Mouse (Mus musculus): ENCODE data around the gene Mien1.

The Mien1 gene

DNA sequence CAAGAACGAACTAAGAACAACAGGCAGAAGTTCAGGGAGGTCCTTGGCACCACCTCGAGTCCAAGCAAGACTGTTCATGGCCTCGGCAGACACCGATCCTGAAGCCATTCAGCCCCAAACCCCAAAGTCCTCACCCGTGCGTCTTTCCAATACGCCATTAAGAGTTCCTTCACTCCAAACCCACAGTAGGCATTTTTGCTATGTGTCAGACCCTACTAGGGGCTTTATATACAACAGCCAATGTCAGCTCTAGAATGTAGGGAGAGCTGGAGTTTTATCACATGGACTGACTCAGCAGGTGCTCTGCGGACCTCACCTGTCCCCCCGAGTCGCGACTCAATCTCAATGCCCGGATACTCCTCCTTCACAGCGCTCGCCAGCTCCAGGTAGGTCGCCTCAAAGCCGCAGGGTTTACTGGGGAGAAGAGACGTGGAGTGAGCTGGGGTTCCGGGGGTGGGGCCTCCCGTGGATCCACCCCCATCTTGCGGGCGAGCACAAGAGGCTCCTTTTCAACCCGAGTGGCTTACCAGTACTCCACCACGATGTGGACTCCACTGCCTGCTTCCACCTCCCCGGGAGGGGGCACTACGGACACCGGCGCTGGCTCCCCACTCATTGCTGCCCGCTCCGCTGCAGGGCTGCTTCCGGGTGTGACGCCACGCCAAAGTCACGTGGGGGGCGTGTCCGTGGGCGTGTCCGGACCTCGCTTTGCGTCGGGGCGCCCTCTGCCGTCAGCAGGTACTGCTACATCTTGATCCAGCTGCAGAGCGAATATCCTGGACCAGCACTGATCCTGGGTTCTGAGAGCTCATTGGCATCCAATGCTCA lies at the start of gene Mien1:
Gene Mien1 (minus strand): TSS at position 661 of the 828 bp plus-strand sequence.
- DNase-seq: peak; percentile 98

DNA sequence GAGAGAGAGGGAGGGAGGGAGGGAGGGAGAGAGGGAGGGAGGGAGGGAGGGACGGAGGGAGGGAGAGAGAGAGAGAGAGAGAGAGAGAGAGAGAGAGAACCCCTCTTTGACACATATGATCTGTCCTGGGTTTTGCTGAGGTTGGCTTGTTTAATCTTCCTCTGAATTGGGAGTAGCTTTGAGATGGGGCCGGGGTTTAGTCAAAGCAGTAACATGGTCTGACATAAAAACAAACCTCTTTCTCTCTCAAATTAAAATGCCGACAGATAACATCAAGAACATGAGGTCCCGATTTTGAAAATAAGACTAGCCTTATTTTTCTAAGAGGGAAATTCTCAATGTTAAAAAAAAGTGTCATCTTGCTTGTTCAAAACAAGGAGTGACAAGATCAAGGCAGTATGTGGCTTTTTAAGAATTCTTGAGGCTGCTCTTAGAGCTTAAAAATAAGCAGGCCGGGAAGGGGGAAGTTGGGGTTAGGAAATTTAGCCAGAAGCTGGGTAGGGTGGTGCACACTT lies 48.8 kb upstream of the Mien1 start:
- DNase-seq: no peak

DNA sequence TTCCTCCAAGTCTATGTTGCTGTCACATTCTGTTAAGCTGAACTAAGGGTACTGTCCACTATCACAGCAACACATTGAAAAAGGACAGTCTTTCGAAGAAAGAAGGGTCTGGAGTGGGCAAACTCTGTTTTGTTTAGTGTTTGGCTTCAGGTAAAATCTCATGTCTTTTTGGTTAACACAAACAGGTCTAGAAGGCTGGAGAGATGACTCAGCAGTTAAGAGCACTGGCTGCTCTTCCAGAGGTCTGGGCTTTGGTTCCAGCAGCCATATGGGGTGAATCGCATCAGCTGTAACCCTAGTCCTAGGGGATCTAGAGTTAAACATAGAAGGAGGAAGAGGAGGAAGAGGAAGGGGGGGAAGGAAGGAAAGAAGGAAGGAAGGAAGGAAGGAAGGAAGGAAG lies 47.0 kb upstream of the Mien1 start:
- DNase-seq: no peak

DNA sequence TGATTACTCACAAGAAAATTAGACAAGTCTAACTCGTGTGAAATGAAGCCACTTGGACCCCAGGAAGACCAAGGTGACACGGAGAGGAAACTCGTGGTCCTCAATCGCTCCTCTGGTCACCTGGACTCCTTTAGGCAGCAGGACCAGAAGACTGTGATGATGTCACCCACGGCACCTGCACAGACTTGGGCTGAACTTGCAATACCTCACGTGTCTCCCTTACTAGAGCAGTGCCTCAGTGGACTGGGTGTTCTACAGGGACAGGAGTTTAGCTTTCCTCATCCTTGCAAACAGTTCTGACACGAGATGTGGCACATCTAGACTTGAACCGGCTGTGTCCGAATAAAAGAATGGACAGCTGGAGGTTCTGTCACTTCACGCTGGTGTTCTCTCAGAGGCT lies 43.3 kb upstream of the Mien1 start:
- DNase-seq: no peak

DNA sequence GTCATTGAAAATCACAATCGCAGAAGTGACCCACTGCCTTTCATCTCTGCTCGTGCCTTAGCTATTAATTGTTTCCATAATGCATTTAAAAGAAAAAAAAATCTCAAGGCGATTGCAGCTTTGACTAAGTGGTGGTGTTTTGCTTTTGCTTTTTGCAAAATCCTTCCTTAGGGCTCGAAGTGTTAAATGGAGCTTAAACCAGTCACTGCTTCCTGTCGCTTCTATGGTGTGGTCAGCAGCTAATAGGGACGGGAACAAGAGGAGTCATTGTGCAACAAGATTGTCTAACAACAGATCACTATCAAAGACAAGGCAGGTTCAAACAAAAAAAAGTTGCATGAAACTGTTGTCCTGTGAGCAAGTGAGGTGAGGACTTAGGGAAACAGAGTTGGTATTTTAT lies 42.4 kb upstream of the Mien1 start:
- no peak for DNase-seq

DNA sequence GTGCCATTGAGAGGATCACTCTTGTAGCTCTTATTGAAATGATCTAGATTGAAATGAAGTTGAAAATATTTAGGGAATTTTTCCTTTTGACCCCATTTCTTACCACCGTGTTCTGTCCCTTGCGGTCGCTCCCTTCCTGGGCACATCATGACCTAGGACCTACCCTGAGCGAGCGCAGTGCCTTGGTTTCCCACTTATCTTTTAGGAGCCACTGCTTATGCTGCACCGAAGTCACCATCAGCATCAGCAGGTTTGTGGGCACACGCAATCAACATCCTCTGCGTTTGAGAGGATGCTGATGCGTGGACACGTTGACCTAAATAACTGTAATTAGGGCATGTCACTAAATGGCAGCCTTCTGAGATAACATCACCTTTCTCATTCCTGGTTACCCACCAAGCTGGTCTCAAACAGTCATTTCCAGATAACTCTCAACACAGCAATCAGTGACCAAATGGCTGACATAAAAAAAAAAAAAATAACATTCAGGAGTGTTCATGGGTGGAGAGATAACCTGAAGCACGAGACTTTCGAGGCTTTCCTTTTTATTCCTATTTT lies 41.2 kb upstream of the Mien1 start:
- no peak for DNase-seq

DNA sequence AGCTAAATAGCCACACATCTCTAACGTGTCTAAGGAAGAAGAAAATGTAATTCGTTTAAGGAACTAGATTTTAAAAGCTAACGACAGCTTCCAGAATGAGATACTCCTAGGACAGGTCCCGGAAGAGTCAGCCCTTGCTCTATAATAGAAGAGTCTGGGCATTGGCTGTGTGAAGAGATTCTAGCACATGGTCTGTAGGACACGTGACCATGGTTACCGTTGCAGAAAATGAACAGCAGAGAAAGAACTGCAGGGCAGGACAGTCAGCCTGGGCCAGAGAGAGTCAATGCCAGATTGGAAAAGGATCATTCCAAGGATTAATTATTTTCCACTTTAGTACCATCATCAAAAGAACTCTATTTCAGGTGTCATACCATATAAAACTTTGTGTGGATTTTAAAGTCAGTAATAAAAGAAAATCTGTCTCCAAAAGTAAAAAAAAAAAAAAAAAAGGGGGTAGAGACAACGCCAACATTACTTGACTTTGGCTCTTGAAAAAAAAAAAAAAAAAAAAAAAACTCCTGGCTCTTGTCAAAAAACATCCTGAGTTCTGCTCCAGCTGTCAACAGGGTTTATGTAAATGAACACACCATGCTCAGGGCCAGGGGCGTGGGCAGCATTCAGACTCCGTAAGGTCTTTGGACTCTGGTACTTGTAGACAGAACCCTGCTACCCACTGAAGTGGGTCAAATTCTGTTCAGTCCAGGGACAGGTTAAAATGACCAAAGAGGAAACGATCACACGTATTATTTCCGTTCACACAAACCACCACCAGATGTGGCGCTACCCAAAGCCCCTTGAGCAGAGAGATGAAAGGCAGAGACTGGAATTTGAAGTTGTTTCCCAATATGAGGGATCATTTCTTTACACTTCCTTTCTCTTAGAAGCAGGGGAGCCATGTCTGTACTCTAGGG lies 40.5 kb upstream of the Mien1 start:
- no peak for DNase-seq

DNA sequence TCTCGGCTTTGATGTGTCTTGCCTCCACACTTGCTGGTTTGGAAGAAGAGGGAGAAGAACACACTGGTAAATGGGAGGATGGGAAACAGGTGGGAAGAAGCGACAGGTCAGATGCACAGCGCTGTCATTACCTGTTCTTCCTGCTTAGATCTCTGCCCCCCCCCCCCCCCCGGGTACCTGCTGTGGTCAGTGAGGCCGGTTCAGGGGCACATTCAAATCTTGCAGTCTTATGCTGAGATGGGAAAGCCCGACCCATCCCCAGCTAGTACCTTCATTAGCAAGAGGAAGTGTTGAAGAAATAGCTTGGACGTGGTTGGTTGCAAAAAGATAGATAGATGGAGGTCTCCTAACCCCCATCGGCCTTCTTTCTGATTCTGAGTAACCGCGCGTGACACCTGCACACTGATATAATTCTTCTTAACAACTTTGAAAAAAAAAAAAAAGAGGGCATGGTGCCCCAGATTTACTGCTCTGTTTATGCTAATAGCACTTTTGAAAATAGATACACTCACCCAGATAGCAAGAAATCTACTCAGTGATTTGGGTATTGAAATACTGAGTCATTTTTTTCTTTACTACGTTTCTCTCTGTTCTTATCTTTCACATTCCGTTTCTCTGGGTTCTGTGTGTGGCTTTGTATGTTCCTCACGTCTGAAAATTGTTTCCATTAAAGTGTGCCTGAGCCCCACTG lies 38.4 kb upstream of the Mien1 start:
- no peak for DNase-seq

DNA sequence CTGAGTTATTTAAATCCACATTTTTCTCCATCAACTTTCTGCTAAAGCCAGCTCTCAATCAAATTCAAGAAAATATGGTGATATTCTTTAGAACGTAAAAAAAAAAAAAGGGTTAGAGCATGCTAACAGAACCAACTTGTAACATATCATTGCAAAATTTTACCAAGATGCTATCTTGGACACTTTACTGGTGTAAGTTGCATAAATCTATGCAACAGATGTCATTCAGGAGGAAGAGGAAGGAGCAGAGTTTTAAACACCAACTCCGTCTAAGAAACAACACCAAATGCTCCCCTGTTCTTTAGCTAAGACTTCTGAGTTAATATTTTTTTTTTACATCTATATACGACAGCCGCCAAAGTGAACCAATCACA lies 37.6 kb upstream of the Mien1 start:
- DNase-seq: no peak

DNA sequence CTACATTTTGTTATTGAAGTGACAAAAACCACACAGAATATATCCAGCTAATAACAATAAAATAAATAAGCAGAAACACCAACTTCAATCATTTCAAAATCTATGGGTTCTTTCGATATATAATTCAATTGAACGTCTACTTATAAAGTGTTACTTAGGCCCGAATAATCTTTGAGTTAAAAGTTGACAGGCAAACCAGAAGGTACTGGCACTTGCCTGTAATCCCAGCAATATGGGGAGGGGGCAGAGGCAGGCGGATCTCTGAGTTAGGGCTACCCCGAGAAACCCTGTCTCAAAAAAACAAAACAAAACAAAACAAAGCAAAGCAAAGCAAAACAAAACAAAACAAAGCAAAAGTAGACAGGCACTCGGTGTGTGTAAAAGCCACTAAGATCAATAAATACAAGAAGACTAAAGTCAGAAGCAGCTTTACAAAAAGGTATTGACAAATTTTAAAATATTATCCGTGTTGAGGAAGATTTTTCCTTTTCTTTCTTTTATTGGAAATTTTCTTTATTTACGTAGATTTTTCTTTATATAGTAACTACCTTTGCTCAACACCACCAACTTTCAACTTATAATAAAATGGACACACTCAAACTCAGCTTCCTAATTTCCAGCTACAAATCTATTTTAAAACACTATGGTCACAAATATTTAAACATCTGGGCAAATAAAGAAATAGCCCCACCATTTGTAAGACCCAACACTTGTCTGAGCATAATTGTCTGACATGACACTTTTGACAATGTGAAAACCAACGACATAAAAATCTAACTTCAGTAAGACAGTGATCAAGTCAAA lies 37.0 kb upstream of the Mien1 start:
- DNase-seq: no peak

DNA sequence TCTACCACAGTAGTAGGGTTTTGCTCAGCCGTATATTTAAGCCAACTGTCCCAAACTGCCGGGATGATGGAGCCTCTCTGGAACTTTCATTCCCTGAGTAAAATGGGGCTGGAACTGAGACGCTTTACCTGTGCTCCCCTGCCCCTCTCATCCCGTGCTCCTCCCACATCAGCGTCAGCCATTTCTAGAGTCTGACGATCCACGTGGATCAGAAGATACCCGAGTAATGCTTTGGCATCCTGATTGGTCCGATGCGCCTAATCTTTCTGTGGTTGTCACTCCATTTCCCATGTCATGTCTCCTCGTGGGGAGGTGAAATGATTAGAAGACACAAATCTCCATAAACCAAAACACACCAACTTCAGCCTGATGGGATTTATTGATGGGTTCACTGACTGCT lies 36.2 kb upstream of the Mien1 start:
- no peak for DNase-seq

DNA sequence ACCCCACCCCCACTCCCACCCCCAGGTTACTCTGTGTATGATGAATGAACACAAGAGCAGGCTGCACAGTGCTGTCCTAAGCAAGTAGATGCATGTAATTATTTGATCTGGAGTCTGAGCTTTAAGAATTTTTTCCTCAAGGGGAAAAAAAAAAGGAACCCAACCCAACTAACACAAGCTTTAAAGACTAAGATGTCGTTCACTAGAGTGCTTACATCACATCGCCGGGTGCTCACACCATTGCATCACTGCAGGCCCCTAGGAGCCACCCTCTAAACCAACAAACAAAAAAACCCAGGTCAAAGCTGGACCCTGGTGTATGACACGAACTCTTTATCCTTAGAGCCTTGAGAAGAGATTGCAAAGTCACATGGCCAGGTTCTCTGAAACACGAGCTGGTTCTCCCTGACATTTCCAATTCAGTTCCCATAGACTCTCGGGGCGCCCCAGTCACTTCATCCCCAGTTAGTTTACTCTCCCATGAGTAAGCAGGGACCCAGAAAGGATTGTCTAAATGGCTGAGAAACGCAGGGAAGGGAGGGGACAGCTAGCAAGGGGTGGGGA lies 35.2 kb upstream of the Mien1 start:
- no peak for DNase-seq

DNA sequence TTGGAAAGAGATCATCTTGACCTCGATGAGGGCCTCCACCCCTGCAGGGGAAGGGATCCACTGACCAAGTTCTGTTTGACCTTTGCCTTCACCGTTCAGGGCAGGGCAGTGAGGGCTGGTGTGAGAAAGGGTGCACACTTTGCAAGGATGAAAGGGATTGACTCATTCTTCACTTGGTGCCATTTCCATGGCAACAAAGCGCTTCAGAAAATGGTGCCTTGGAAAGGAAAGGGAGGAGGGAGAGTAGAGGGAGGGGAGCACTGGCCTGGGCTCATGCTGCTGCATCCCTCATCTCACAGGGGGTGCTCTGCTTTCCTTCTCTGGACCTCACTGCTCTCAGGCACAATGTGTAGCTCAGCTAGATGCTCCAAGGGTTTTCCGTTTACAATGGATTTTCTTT lies 33.9 kb upstream of the Mien1 start:
- no peak for DNase-seq

DNA sequence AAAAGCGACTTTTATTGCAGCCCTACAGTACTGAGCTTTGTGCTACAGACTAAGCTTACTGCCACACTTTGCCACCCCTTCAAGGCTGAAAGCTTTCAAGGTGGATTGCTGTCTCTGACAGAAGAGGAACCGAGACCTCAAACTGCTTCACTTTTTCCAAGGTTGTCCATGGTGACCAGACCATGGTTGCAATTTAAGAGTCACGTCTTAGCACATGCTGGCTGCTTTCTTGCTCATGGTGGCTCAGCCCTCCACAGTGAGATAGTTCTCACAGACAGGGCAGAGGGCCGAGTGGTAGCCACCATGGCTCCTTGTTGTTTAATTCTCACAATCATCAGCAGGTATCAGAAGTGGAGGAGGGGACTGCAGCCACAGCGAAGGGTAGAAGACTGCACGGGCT lies 32.0 kb upstream of the Mien1 start:
- DNase-seq: no peak

DNA sequence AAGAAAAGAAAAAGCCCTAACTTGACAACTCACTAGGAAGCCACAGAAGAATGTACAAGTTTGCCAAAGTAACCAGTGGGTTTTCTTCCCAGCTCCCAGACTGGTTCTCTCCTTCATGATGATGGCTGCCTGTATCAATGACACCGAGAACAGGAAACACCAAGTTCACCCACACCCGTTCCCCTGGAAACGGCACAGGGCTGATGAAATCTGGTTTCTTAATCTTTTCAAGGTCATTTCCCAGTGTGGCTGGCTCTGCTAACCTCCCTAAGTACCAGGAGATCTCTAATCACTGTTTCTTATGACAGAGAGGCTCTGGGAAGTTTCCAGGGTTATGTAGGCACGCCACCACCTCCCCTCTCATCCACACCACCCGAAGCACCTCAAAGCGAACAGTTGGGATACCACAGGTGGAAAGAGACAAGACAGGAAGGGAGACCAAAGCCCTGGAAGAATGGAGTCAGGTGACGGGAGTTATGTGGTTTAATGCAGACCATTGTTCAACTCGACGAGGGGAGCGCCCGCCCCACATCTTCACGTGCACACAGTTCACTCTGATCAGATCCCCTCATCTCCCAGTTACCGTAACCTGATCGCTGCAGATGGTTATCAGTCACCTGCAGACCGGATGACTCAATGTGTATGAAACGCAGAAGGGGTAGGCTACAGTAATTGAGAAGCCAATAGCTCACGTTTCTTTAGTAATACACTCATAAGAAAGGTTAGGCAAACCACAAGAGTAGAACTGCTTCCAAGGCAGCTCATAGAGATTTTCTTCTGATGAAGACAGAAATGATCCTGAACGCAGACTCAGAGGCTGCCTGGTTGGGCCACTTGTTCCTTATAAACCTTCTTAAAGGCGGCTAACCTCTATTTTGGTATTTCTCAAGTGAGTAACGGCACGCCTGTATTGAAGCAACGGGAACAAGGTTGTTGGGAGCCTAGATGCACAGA lies 31.2 kb upstream of the Mien1 start:
- DNase-seq: no peak

DNA sequence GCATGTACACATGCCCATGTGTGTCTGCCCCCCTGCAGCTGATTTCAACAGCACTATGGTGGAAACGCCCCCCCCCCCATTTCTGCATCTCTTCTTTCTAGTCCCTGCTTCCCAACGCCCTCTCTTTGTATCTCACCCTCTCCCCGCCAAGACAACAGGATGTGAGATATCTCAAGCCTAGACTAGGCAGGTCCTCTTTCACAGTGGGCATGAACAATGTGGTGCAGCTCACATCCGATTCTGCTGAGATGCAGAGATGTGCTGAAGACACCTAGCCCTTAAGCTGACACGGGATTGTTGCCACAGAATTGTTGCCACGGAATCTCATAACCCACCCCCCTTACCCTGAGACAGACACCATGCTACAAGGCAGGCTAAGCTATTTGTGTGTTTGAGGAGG lies 25.7 kb upstream of the Mien1 start:
- DNase-seq: no peak

DNA sequence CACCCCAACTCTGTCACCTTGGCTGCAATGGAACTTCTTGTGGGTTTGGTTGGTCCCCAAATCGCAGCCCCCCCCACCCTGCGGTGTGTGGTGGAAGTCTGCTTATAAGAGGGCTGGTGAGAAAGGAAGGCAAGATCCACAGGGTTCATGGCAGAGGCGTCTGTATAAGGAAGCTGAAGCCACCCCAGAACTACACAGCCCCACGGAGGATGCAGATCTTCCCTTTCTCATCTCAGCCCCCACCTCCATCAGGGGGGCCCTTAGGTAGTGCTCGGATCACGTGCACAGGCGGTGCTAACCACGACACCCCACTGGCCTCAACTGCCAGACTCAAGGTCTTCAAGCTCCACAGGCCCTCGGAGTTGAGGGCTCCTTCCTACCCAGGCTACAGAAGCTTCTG lies 25.1 kb upstream of the Mien1 start:
- DNase-seq: no peak

DNA sequence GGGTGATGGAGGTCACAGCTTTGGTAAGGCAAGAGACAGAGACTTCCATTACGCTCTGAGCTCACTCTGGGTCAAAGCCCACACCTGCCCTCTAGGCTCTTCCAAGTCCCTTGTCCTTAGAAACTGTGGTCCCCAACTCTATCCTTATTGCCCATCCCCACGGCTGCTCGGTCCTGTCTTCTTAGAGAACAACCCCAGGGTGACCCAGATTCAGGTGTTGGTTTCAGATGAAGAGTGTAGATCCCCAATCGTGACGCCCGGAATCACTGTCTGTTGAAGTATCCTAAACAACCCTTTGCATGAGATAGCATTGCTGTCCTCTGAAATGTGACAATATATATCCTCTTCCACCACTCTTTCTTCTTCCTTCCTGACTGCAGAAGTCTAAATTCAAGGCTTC lies 23.5 kb upstream of the Mien1 start:
- no peak for DNase-seq

DNA sequence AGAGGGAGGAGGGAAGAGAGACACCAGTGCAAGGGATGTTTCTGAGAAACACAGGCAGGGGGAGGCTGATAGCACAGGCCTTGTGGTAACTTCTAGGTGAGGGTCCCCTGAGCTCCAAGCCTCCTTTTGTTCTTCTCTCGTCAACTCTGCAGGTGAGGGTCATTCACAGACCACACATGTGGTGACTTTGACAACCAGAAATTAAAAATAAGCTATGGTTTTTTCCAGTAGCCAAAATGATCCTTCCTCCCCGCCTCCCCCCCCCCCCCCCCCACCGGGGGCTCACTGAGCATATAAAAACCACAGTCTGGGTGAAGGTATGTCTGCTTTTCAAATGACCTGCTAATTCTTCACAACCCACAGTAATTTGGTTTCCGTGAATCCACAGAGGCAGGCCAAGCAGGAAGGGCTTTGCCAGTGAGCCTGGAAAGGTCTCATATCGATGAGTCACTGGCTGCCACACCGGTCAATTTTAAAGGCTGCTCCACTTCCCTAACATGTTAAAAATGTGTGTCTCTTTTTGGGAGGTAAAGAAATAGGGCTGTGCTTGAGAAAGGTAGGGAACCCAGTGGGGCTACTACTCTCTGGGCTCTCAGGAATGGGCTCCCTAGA lies 22.4 kb upstream of the Mien1 start:
- no peak for DNase-seq

DNA sequence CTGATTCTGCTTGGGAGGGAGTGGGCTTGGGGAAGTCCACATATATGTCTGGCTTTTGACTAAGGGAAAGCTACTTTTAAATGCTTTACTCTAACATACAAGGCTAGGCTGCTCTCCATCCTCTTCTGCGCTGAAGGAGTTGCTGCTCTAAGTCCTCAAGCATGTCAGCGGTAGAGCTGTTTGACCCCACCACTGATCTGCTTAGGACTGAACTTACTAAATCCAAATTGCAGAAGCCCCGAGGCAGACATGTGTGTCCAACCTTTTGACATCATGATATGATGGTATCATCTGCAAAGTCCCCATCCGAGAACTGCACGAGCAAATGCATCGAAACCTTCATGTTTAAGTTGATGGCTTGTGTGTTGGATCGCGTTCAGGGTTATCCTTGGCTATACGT lies 21.1 kb upstream of the Mien1 start:
- DNase-seq: no peak

Data from cerebellum, postnatal 36 days (tissue).